Mouse (Mus musculus): ENCODE results near the gene Tnfrsf25.

- TF ChIP-seq CTCF (IDR thresholded peaks at IDR 0.05; ENCODE audit: control insufficient read depth, insufficient read depth, insufficient read length) (peak; percentile 52), FOSL1 (IDR thresholded peaks at IDR 0.05; ENCODE audit: insufficient read depth, low read length, poor library complexity, severe bottlenecking) (no peak), MAX (IDR thresholded peaks at IDR 0.05) (no peak), MYOD1 (IDR thresholded peaks at IDR 0.05; ENCODE audit: control insufficient read depth, insufficient read length, low read depth) (no peak), USF1 (IDR thresholded peaks at IDR 0.05; ENCODE audit: low read depth) (no peak), MYOG (IDR thresholded peaks at IDR 0.05; ENCODE audit: control insufficient read depth, extremely low read depth, insufficient read length) (no peak), CEBPB (IDR thresholded peaks at IDR 0.05; ENCODE audit: low read depth) (no peak)
Observed at GRCm38 (mm10) chr4:152140441-152140840, 24.7 kb downstream of the Tnfrsf25 start.

All from C2C12 (cell line).